Mouse (Mus musculus) skeletal muscle tissue, postnatal 0 days (tissue): Measurements from ENCODE around the gene Ppm1e. TPM values are rescaled to one million over a fixed set of nuclear protein-coding genes. Genes with fewer than 3 reads are reported as not detected.

Experiments used
- polyA plus RNA-seq: library from polyadenylated mRNA; unstranded; fragments of >200 nt; fragmentation: Nextera tagmentation; extraction: Ambion mirVana; gene quantifications from 2 replicates; pipeline ENCODE4 v1.2.1, GENCODE M21; 2015

Gene Ppm1e
- polyA plus RNA-seq: 0.58 TPM in 2 replicates

DNA sequence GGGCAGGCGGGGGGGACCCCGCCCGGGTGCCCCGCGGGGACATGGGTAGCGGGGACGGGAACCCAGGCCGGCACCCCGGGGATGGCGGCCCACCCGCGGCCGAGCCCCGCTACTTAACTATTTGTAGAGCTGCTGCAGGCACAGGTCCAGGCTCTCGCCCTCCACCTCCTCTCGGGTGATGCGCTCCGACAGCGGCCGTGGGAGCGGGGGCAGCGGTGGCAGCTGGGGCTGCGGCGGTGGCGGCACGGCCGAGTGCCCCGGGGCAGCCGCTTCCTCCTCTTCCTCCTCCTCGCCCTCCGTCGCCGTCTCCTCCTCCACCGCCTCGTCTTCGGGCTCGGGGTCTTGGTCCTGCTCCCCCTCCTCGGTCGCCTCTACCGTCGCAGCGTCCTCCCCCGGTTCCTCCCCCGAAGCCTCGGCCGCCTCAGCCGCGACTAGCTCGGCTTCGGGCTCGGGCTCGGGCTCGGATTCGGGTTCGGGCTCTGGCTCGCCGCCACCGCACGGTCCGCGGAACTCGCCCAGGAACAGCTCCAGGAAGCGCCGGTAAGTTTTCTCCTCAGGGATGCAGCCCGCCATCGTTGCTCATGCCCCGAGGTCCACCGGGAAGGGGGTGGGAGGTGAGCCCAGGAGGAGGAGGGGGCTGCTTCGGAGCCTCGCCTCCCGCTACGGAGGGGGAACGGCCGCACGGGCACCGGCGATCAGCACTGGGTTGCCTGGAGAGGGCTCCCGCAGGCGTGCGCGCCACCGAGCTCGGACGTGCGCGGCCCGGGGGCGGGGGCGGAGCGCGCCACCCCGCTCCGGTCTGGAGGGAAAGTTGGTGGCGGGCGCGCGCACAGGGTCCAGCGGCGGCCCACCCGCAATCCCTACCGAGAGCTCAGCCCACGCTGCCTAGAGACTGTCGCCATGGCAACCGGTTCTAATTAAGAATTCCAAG is at the start of gene Ppm1e:
TSS of gene Ppm1e (minus strand) at position 693 of the 931 bp plus-strand sequence.

DNA sequence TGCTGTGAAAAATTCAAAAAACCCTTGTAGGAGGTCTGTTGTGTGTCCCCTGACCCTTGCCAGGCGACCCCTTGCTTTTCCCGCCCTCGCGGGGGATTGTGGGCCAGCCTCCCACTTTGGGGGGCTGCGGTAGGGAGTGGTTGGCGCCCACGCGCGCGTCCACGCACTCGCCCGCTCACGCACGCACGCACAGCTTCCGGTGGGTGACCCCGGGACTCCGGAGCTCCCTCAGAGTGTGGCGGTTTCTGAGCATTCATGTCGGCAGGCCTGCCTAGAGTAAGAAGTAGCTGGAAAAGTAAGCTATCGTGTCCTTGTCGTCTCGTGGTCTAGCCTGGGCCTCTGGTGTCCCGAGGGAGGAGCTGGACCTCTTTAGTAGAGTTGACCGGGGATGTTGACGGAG is 46.1 kb upstream of the Ppm1e start, which contains the start of the genes Rad51c and Tex14:
TSS of gene Rad51c (minus strand) at position 79 of the 400 bp plus-strand sequence.
TSS of gene Tex14 (plus strand) at position 190 of the 400 bp plus-strand sequence.

Other genes with a start within 250 kb of the Ppm1e start
- 13.9 and 15.1 TPM in 2 replicates for gene Ska2, start 249.8 kb downstream of the Ppm1e start, polyA plus RNA-seq
- 5.8 and 6.8 TPM in 2 replicates for gene Trim37, start 231.9 kb downstream of the Ppm1e start, polyA plus RNA-seq
- 2.2 and 2.5 TPM in 2 replicates for gene Rad51c, start 45.9 kb upstream of the Ppm1e start, polyA plus RNA-seq
- 2.3 and 2.9 TPM in 2 replicates for gene Tex14, start 46.0 kb upstream of the Ppm1e start, polyA plus RNA-seq
- gene Gm11492, start 207.6 kb upstream of the Ppm1e start, polyA plus RNA-seq: not detected in 2 replicates
- 98.0 and 104 TPM in 2 replicates for gene Sept4, start 209.9 kb upstream of the Ppm1e start, polyA plus RNA-seq
- gene Mtmr4, start 233.1 kb upstream of the Ppm1e start, polyA plus RNA-seq: 4.2 and 5.5 TPM in 2 replicates